Mouse (Mus musculus): ENCODE measurements around the gene Neurod4. TPM values are rescaled to one million over a fixed set of nuclear protein-coding genes. Genes with fewer than 3 reads are reported as not detected.

Neurod4 gene
- total and polyA plus RNA-seq, 2 experiments, result not detected

DNA sequence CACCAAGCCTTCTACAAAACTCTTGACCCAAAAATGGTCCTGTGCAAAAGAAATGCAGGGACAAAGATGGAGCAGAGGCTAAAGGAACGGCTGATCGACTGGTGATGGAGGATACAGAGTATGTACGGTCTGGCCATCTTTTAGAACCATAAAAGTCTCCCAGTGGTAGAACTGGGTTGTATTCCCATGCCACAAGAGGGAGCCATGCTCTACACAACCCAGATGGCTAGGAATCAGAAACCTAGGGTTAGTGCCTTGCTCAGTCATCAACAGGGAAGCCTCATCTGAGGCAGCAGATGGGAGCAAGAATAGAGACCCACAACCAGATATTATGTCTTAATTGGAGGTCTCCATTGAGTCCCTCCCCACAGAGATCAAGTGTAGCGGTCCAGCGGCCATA is 50.5 kb downstream of the Neurod4 start:
- WGBS, result 85% methylated on average over 5 of the region's 5 CpGs
- H3K4me1 ChIP-seq (ENCODE audit: control insufficient read depth, insufficient read depth, low read length), result no peaks in the 10 kb centered on the region
- no peak overlapping the region for H3K27ac ChIP-seq (replicated peaks; ENCODE audit: insufficient read depth, low read depth, low read length)
- no peak for DNase-seq (ENCODE audit: extremely low read depth, low read depth, low spot score)
- H3K27me3 ChIP-seq (ENCODE audit: control insufficient read depth, insufficient read depth, low read length), result no peaks in the 10 kb centered on the region
- H3K9ac ChIP-seq (ENCODE audit: low read depth, low read length), result no peak overlapping the region
- no peaks in the 10 kb centered on the region for H3K79me2 ChIP-seq (ENCODE audit: control insufficient read depth, insufficient read depth, low read length)
- no peak for TF ChIP-seq POLR2A (IDR thresholded peaks at IDR 0.05; ENCODE audit: extremely low read depth, insufficient read depth, low read length)
- no peak for TF ChIP-seq CTCF (IDR thresholded peaks at IDR 0.05; ENCODE audit: low read depth, low read length)
- H3K4me3 ChIP-seq (ENCODE audit: insufficient read depth, low read depth, low read length), result no peak overlapping the region
- no peaks in the 10 kb centered on the region for H3K36me3 ChIP-seq (ENCODE audit: control insufficient read depth, insufficient read depth, low read length)

DNA sequence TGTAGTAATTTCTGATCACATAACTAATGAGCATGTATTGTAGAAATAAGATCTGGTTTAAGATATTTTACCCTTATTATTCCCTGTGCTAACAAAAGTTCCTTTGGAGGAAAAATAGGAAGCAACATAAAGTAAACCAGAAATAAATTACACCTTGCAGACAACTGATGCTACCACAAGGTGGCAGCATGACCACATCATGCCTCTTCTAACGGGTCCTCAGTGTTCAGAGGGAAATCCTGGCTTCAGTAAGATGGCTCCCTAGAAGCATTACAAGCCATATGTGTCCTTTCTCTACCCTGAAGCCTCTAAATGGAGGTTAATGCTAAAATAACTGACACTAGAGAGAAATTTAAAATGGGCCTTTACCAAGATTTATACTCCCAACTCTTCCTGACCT is 51.8 kb downstream of the Neurod4 start:
- TF ChIP-seq POLR2A (IDR thresholded peaks at IDR 0.05; ENCODE audit: extremely low read depth, insufficient read depth, low read length) (no peak), CTCF (IDR thresholded peaks at IDR 0.05; ENCODE audit: low read depth, low read length) (peak; percentile 59)
- Histone ChIP-seq H3K79me2 (ENCODE audit: control insufficient read depth, insufficient read depth, low read length) (no peaks in the 10 kb centered on the region), H3K36me3 (ENCODE audit: control insufficient read depth, insufficient read depth, low read length) (no peaks in the 10 kb centered on the region), H3K4me1 (ENCODE audit: control insufficient read depth, insufficient read depth, low read length) (no peaks in the 10 kb centered on the region), H3K4me3 (ENCODE audit: insufficient read depth, low read depth, low read length) (no peak overlapping the region), H3K27me3 (ENCODE audit: control insufficient read depth, insufficient read depth, low read length) (no peaks in the 10 kb centered on the region), H3K27ac (replicated peaks; ENCODE audit: insufficient read depth, low read depth, low read length) (no peak overlapping the region), H3K9ac (ENCODE audit: low read depth, low read length) (no peak overlapping the region)
- WGBS, result 0% methylated on average over 1 of the region's 1 CpGs
- DNase-seq (ENCODE audit: extremely low read depth, low read depth, low spot score), result peak; percentile 22

DNA sequence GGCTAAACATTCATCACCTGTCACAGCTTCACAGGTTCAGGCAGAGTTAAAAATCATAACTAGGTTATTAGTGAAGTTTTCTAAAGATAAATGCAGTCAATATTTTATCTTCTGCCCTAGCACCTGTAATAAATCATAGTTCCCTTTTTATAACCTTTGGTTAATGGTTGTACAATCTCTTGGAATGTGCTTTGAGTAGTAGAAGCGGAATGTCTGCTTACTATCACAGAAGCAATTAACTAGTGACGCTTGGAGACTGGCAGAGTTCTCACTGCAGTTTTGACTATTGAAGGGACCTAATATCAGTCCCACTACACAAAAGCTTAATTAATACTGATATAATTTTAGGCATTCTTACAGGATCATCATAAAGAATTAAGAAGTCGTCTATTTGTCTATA is 55.0 kb downstream of the Neurod4 start:
- Histone ChIP-seq H3K27me3 (ENCODE audit: control insufficient read depth, insufficient read depth, low read length) (no peaks in the 10 kb centered on the region), H3K4me1 (ENCODE audit: control insufficient read depth, insufficient read depth, low read length) (no peaks in the 10 kb centered on the region), H3K27ac (replicated peaks; ENCODE audit: insufficient read depth, low read depth, low read length) (no peak overlapping the region), H3K79me2 (ENCODE audit: control insufficient read depth, insufficient read depth, low read length) (no peaks in the 10 kb centered on the region), H3K9ac (ENCODE audit: low read depth, low read length) (no peak overlapping the region), H3K4me3 (ENCODE audit: insufficient read depth, low read depth, low read length) (no peak overlapping the region), H3K36me3 (ENCODE audit: control insufficient read depth, insufficient read depth, low read length) (no peaks in the 10 kb centered on the region)
- TF ChIP-seq CTCF (IDR thresholded peaks at IDR 0.05; ENCODE audit: low read depth, low read length), result no peak
- no peak for TF ChIP-seq POLR2A (IDR thresholded peaks at IDR 0.05; ENCODE audit: extremely low read depth, insufficient read depth, low read length)
- no peak for DNase-seq (ENCODE audit: extremely low read depth, low read depth, low spot score)
- 65% methylated on average over 3 of the region's 3 CpGs for WGBS

Other genes with a start within 250 kb of the Neurod4 start
- gene Olfr821, start 249.9 kb downstream of the Neurod4 start, total RNA-seq (2014; rRNA removed), result not detected in 2 replicates
- gene Olfr821, start 249.9 kb downstream of the Neurod4 start, polyA plus RNA-seq (2012; rRNA removed), result not detected in 2 replicates
- gene Olfr822, start 209.0 kb downstream of the Neurod4 start, total RNA-seq (2014; rRNA removed), result not detected in 2 replicates
- not detected in 2 replicates for gene Olfr822, start 209.0 kb downstream of the Neurod4 start, polyA plus RNA-seq (2012; rRNA removed)
- not detected in 2 replicates for gene Olfr823, start 164.9 kb downstream of the Neurod4 start, total RNA-seq (2014; rRNA removed)
- gene Olfr823, start 164.9 kb downstream of the Neurod4 start, polyA plus RNA-seq (2012; rRNA removed), result not detected in 2 replicates
- not detected in 2 replicates for gene Olfr824, start 150.2 kb downstream of the Neurod4 start, total RNA-seq (2014; rRNA removed)
- gene Olfr824, start 150.2 kb downstream of the Neurod4 start, polyA plus RNA-seq (2012; rRNA removed), result not detected in 2 replicates
- gene Olfr825, start 113.5 kb downstream of the Neurod4 start, total RNA-seq (2014; rRNA removed), result not detected in 2 replicates
- gene Olfr825, start 113.5 kb downstream of the Neurod4 start, polyA plus RNA-seq (2012; rRNA removed), result not detected in 2 replicates
- not detected in 2 replicates for gene Olfr826, start 96.1 kb downstream of the Neurod4 start, total RNA-seq (2014; rRNA removed)
- not detected in 2 replicates for gene Olfr826, start 96.1 kb downstream of the Neurod4 start, polyA plus RNA-seq (2012; rRNA removed)
- gene Olfr827, start 65.8 kb downstream of the Neurod4 start, total RNA-seq (2014; rRNA removed), result not detected in 2 replicates
- gene Olfr827, start 65.8 kb downstream of the Neurod4 start, polyA plus RNA-seq (2012; rRNA removed), result not detected in 2 replicates
- gene Tespa1, start 42.6 kb upstream of the Neurod4 start, total RNA-seq (2014; rRNA removed), result 0.74 and 1.0 TPM in 2 replicates
- gene Tespa1, start 42.6 kb upstream of the Neurod4 start, polyA plus RNA-seq (2012; rRNA removed), result 0.06 and 0.11 TPM in 2 replicates
- gene Vmn2r84, start 114.1 kb upstream of the Neurod4 start, total RNA-seq (2014; rRNA removed), result not detected in 2 replicates
- gene Vmn2r84, start 114.1 kb upstream of the Neurod4 start, polyA plus RNA-seq (2012; rRNA removed), result not detected in 2 replicates
- not detected in 2 replicates for gene Vmn2r85, start 149.5 kb upstream of the Neurod4 start, total RNA-seq (2014; rRNA removed)
- not detected in 2 replicates for gene Vmn2r85, start 149.5 kb upstream of the Neurod4 start, polyA plus RNA-seq (2012; rRNA removed)
- gene Vmn2r86, start 175.8 kb upstream of the Neurod4 start, total RNA-seq (2014; rRNA removed), result not detected in 2 replicates
- not detected in 2 replicates for gene Vmn2r86, start 175.8 kb upstream of the Neurod4 start, polyA plus RNA-seq (2012; rRNA removed)
- gene Vmn2r87, start 217.2 kb upstream of the Neurod4 start, total RNA-seq (2014; rRNA removed), result not detected in 2 replicates
- gene Vmn2r87, start 217.2 kb upstream of the Neurod4 start, polyA plus RNA-seq (2012; rRNA removed), result not detected in 2 replicates

All from liver, adult 2 months (tissue).